Mouse (Mus musculus) bone marrow, adult 2 months (tissue): Measurements from ENCODE around the gene Myh14. TPM values are rescaled to one million over a fixed set of nuclear protein-coding genes. Genes with fewer than 3 reads are reported as not detected.
A peak's percentile ranks its signal among the peaks of the same experiment; 100 is the strongest.

Experiments
- H3K27ac ChIP-seq: fragments of 200-500 bp; 2 replicates; pipeline ENCODE4 v1.5.1; 2012; ENCODE audit warnings: low read depth, mild to moderate bottlenecking, control low read depth, inconsistent platforms, low read length; ENCODE audit not compliant: control insufficient read depth, poor library complexity, insufficient read depth
- H3K4me1 ChIP-seq: fragments of 200-500 bp; 2 replicates; pipeline ENCODE4 v1.6.1; 2011; ENCODE audit warnings: low read length; ENCODE audit not compliant: control insufficient read depth, insufficient read depth
- H3K4me3 ChIP-seq: fragments of 200-500 bp; replicated peaks from 2 replicates; pipeline ENCODE3; 2011; ENCODE audit warnings: mild to moderate bottlenecking, low read depth, low read length, control low read depth; ENCODE audit not compliant: control insufficient read depth
- CTCF ChIP-seq: fragments of 200-500 bp; IDR thresholded peaks from 2 replicates; pipeline ENCODE4 v1.5.1; 2011; ENCODE audit warnings: low read length, control low read depth; ENCODE audit not compliant: control insufficient read depth, insufficient read depth
- POLR2A ChIP-seq: fragments of 200-500 bp; IDR thresholded peaks from 2 replicates; pipeline ENCODE4 v1.6.1; 2011; ENCODE audit warnings: low read depth, mild to moderate bottlenecking, control low read depth, low read length, borderline replicate concordance; ENCODE audit not compliant: control insufficient read depth
- WGBS: fragments of 180-500 bp; shearing (Covaris S2); methylation state at CpG from one replicate; pipeline ENCODE4 v1.1.7; 2018; 5-methylcytosine and 5-hydroxymethylcytosine counted together
- polyA plus RNA-seq: library from polyadenylated mRNA; stranded (reverse); fragments of >200 nt; gene quantifications from 2 replicates; pipeline ENCODE4 v1.2.4, GENCODE M21; 2011; ENCODE audit warnings: low replicate concordance; ENCODE audit not compliant: missing spikeins, insufficient read depth, insufficient read length

Myh14 gene
- polyA plus RNA-seq, 1 experiment, result not detected

- 82% methylated on average over 6 of the region's 6 CpGs for WGBS
- H3K27ac ChIP-seq, result no peak overlapping the region
- H3K4me3 ChIP-seq, result no peak overlapping the region
- H3K4me1 ChIP-seq, result no peaks in the 10 kb centered on the region
- no peak for TF ChIP-seq POLR2A
- TF ChIP-seq CTCF, result no peak
Measured at GRCm38 (mm10) chr7:44596051-44596450, 74.6 kb downstream of the Myh14 start.

GRCm38 (mm10) chr7:44595131-44595561 lies 75.5 kb downstream of the Myh14 start:
- WGBS, result 89% methylated on average over 20 of the region's 20 CpGs
- TF ChIP-seq POLR2A (no peak), CTCF (no peak)
- no peaks in the 10 kb centered on the region for H3K4me1 ChIP-seq

GRCm38 (mm10) chr7:44594291-44594690 lies 76.4 kb downstream of the Myh14 start:
- Histone ChIP-seq H3K4me3 (no peak overlapping the region), H3K4me1 (peaks cover 1% of the 10 kb centered on the region; the same call in 1 of the 2 replicates), H3K27ac (no peak overlapping the region)
- TF ChIP-seq POLR2A, result no peak
- TF ChIP-seq CTCF, result no peak
- 72% methylated on average over 6 of the region's 6 CpGs for WGBS

More at GRCm38 (mm10) chr7:44595131-44595561, 75.5 kb downstream of the Myh14 start:
- Histone ChIP-seq H3K27ac (no peak overlapping the region), H3K4me3 (no peak overlapping the region)

- TF ChIP-seq POLR2A, result 0 out of 2 replicates have a peak, but pooled peaks have one; percentile 30
- no peak for TF ChIP-seq CTCF
- H3K4me3 ChIP-seq, result no peak overlapping the region
- H3K4me1 ChIP-seq, result peaks cover 1% of the 10 kb centered on the region; the same call in 1 of the 2 replicates
- H3K27ac ChIP-seq, result no peak overlapping the region
- WGBS, result 2% methylated on average over 22 of the region's 22 CpGs
Measured at GRCm38 (mm10) chr7:44593775-44594174, 76.9 kb downstream of the Myh14 start.

- Histone ChIP-seq H3K4me1 (peaks cover 1% of the 10 kb centered on the region), H3K27ac (no peak overlapping the region), H3K4me3 (no peak overlapping the region)
- WGBS, result 2% methylated on average over 15 of the region's 15 CpGs
- TF ChIP-seq POLR2A (no peak), CTCF (no peak)
Measured at GRCm38 (mm10) chr7:44593051-44593450, 77.6 kb downstream of the Myh14 start.

GRCm38 (mm10) chr7:44591348-44592116 lies 79.1 kb downstream of the Myh14 start:
- TF ChIP-seq POLR2A, result no peak
- no peak for TF ChIP-seq CTCF
- H3K27ac ChIP-seq, result no peak overlapping the region
- H3K4me1 ChIP-seq, result peaks cover 1% of the 10 kb centered on the region
- WGBS, result 3% methylated on average over 60 of the region's 60 CpGs
- peak overlapping the region; percentile 24 for H3K4me3 ChIP-seq

- Histone ChIP-seq H3K27ac (no peak within 1 kb of the TSS), H3K4me3 (peak within 1 kb of the TSS; percentile 27), H3K4me1 (peaks cover 1% of the 10 kb centered on the region)
- no peak for TF ChIP-seq CTCF
- 0 out of 2 replicates have a peak, but pooled peaks have one; percentile 32 for TF ChIP-seq POLR2A
- WGBS, result under 1% methylated on average over 80 of the region's 80 CpGs
Measured at GRCm38 (mm10) chr7:44590402-44591347, 80.0 kb downstream of the Myh14 start, which contains the start of gene Kcnc3. Gene Kcnc3, plus strand, starts transcription at chr7:44590664.

- TF ChIP-seq POLR2A, result no peak
- no peak for TF ChIP-seq CTCF
- Histone ChIP-seq H3K4me1 (peaks cover 1% of the 10 kb centered on the region), H3K27ac (no peak overlapping the region), H3K4me3 (no peak overlapping the region)
- 17% methylated on average over 13 of the region's 13 CpGs for WGBS
Measured at GRCm38 (mm10) chr7:44589946-44590345, 80.7 kb downstream of the Myh14 start.
